Comparison of ENCODE assay signal across 24 mouse cellular contexts in genomic region chr1:73663546-73663945, GRCm38 (mm10).
"Had no signal": no experiment of that assay in that cellular context is flagged by ENCODE, and none has a peak within 500 bp of the region (broad histone marks: within the 10 kb centered on the region; RNA-seq: fewer than 3 reads in every experiment).

No protein-coding gene starts in this region.

- H3K36me3 ChIP-seq: heart, embryonic 10.5 days; heart, embryonic 12.5 days; hindbrain, embryonic 13.5 days; hindbrain, embryonic 15.5 days; kidney, embryonic 15.5 days; limb, embryonic 13.5 days; limb, embryonic 15.5 days; liver, embryonic 12.5 days had no signal

- H3K4me3 ChIP-seq: gastrocnemius, adult 2 months; heart, adult 2 months; heart, embryonic 10.5 days; heart, embryonic 12.5 days; hindbrain, embryonic 13.5 days; hindbrain, embryonic 15.5 days; kidney, embryonic 15.5 days; limb, embryonic 13.5 days; limb, embryonic 15.5 days; liver, embryonic 12.5 days had no signal

- DNase-seq: gastrocnemius, adult 2 months; gastrocnemius, postnatal 10 days; gastrocnemius, postnatal 25 days; heart, adult 2 months; heart, postnatal 10 days; heart, postnatal 36 days; kidney, adult 11 months; kidney, adult 2 months; kidney, adult 9 months; kidney, postnatal 14 days; kidney, postnatal 36 days; layer of hippocampus, adult 9-11 months; layer of hippocampus, postnatal 36 days; left cerebral cortex, postnatal 4 days had no signal

- H3K9me3 ChIP-seq: heart, embryonic 10.5 days; heart, embryonic 12.5 days; hindbrain, embryonic 13.5 days; hindbrain, embryonic 15.5 days; kidney, embryonic 15.5 days; limb, embryonic 13.5 days; limb, embryonic 15.5 days; liver, embryonic 12.5 days had no signal

- H3K27ac ChIP-seq: gastrocnemius, adult 2 months; heart, adult 2 months; heart, embryonic 10.5 days; hindbrain, embryonic 13.5 days; hindbrain, embryonic 15.5 days; hindbrain, postnatal 0 days; kidney, embryonic 15.5 days; kidney, postnatal 0 days; limb, embryonic 13.5 days; limb, embryonic 15.5 days; liver, embryonic 12.5 days had no signal

- H3K9ac ChIP-seq: heart, embryonic 12.5 days; hindbrain, embryonic 13.5 days; hindbrain, embryonic 15.5 days; kidney, embryonic 15.5 days; limb, embryonic 13.5 days; limb, embryonic 15.5 days; liver, embryonic 12.5 days had no signal

- H3K4me1 ChIP-seq: heart, embryonic 10.5 days; hindbrain, embryonic 13.5 days; hindbrain, embryonic 15.5 days; kidney, embryonic 15.5 days; limb, embryonic 13.5 days; limb, embryonic 15.5 days; liver, embryonic 12.5 days had no signal
